Mouse (Mus musculus): ENCODE results near the gene Ifrd1.
"Not testable (repeated sequence)": the region's sequence is repeated elsewhere in the genome, so short reads cannot be mapped to it uniquely, and the experiment has no call there.

- TF ChIP-seq CTCF, EP300 (IDR thresholded peaks at IDR 0.05): not testable (repeated sequence)
These were observed 73.1 kb downstream of the Ifrd1 start for GRCm38 (mm10) chr12:40175171-40175570.

Data from lung, postnatal 0 days (tissue).